Mouse (Mus musculus) kidney, embryonic 15.5 days (tissue): ENCODE measurements around the gene Coro1c. TPM values are rescaled to one million over a fixed set of nuclear protein-coding genes. Genes with fewer than 3 reads are reported as not detected.

Experiments
- ATAC-seq: fragments of 200-750 bp; cut with Nextera tagmentation; replicated peaks from 2 replicates; pipeline ENCODE4 v1.8.0; 2017; ENCODE audit warnings: moderate TSS enrichment; ENCODE audit not compliant: low FRiP score
- H3K27ac ChIP-seq: fragments of 300-500 bp; sonication (generic); 2 replicates; pipeline ENCODE4 v1.5.1; 2015; ENCODE audit warnings: mild to moderate bottlenecking, inconsistent platforms
- H3K27me3 ChIP-seq: fragments of 300-500 bp; sonication (generic); 2 replicates; pipeline ENCODE4 v1.6.1; 2015; ENCODE audit warnings: inconsistent platforms
- H3K36me3 ChIP-seq: fragments of 300-500 bp; sonication (generic); 2 replicates; pipeline ENCODE4 v1.6.1; 2015; ENCODE audit warnings: inconsistent platforms
- H3K4me1 ChIP-seq: fragments of 300-500 bp; sonication (generic); 2 replicates; pipeline ENCODE4 v1.6.1; 2015; ENCODE audit warnings: inconsistent platforms
- H3K4me2 ChIP-seq: fragments of 300-500 bp; sonication (generic); 2 replicates; pipeline ENCODE4 v1.6.1; 2015; ENCODE audit warnings: moderate library complexity, mild to moderate bottlenecking, inconsistent platforms
- H3K4me3 ChIP-seq: fragments of 300-500 bp; sonication (generic); replicated peaks from 2 replicates; pipeline ENCODE4 v1.5.1; 2015; ENCODE audit warnings: mild to moderate bottlenecking, inconsistent platforms
- H3K9ac ChIP-seq: fragments of 300-500 bp; sonication (generic); 2 replicates; pipeline ENCODE4 v1.6.1; 2015; ENCODE audit warnings: mild to moderate bottlenecking, inconsistent platforms
- H3K9me3 ChIP-seq: fragments of 300-500 bp; sonication (generic); replicated peaks from 2 replicates; pipeline ENCODE4 v1.6.1; 2016; ENCODE audit warnings: inconsistent platforms
- WGBS: fragments of 180-500 bp; shearing (Covaris S2); methylation state at CpG from one replicate; pipeline ENCODE4 v1.1.7; 2015; ENCODE audit warnings: mixed read lengths; 5-methylcytosine and 5-hydroxymethylcytosine counted together
- polyA plus RNA-seq: library from polyadenylated mRNA; unstranded; fragments of >200 nt; fragmentation: Nextera tagmentation; extraction: Ambion mirVana; gene quantifications from 2 replicates; pipeline ENCODE4 v1.2.1, GENCODE M21; 2015

Gene Coro1c
- polyA plus RNA-seq, 1 experiment from 2014 or later, result 119 TPM

GRCm38 (mm10) chr5:113890874-113891273, 17.7 kb downstream of the Coro1c start:
- no peak for ATAC-seq
- Histone ChIP-seq H3K4me3 (no peak overlapping the region), H3K9me3 (no peaks in the 10 kb centered on the region), H3K9ac (no peak overlapping the region), H3K4me1 (peaks cover 52% of the 10 kb centered on the region), H3K4me2 (peak overlapping the region; percentile 24; the same call in 1 of the 2 replicates), H3K36me3 (no peaks in the 10 kb centered on the region), H3K27ac (peak overlapping the region; percentile 81), H3K27me3 (no peaks in the 10 kb centered on the region)
- 58% methylated on average over 18 of the region's 18 CpGs for WGBS

- Histone ChIP-seq H3K27me3 (no peaks in the 10 kb centered on the region), H3K9ac (no peak overlapping the region), H3K4me1 (peaks cover 61% of the 10 kb centered on the region), H3K4me2 (no peak overlapping the region), H3K27ac (peak overlapping the region; percentile 81), H3K4me3 (no peak overlapping the region), H3K9me3 (no peaks in the 10 kb centered on the region), H3K36me3 (no peaks in the 10 kb centered on the region)
- ATAC-seq, result no peak
- WGBS, result 25% methylated on average over 4 of the region's 4 CpGs
These were observed 18.6 kb downstream of the Coro1c start for GRCm38 (mm10) chr5:113889912-113890311.

DNA sequence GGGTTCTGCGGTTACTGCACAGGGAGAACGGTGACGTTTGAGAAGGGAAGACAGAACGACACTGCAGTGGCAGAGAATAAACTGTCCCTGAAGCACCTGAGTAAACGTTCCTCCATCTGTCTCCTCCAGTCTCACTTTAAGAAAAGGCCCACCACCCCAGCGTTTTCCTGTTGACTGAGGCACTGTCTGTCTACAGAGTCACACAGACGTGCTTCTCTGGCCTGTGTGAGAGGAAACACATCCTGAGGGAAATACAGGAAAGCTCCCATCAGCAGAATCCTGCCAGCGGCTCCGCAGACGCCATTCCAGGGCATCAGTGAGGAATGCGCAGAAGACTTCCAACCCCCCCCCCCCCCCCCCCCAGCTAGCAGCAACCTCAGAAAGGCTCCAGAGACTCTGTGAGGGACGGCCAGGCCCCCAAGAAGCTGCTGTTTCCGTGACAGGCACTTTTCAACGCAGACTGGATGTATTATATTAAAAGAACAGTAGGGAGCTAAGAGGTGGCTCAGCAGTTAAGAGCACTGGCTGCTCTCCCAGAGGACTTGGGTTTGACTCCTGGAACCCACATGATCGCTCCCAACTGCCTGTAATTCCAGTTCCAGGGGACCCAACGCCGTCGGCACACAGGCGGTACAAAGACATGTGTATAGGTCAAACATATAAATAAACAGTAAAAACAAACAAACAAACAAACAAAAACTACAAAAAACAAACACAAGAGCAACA, 19.2 kb downstream of the Coro1c start:
- Histone ChIP-seq H3K27me3 (no peaks in the 10 kb centered on the region), H3K4me3 (no peak overlapping the region), H3K9ac (no peak overlapping the region), H3K27ac (peak overlapping the region; percentile 81), H3K4me1 (peaks cover 66% of the 10 kb centered on the region), H3K9me3 (no peaks in the 10 kb centered on the region), H3K36me3 (no peaks in the 10 kb centered on the region), H3K4me2 (0 out of 2 replicates have a peak overlapping the region, but pooled peaks have one; percentile 7)
- no peak for ATAC-seq
- 26% methylated on average over 19 of the region's 19 CpGs for WGBS

GRCm38 (mm10) chr5:113888186-113888795, 20.3 kb downstream of the Coro1c start:
- Histone ChIP-seq H3K27me3 (no peaks in the 10 kb centered on the region), H3K4me2 (no peak overlapping the region), H3K36me3 (no peaks in the 10 kb centered on the region), H3K9ac (no peak overlapping the region), H3K4me1 (peaks cover 73% of the 10 kb centered on the region), H3K27ac (peak overlapping the region; percentile 81), H3K9me3 (no peaks in the 10 kb centered on the region), H3K4me3 (no peak overlapping the region)
- WGBS, result 79% methylated on average over 5 of the region's 5 CpGs
- ATAC-seq, result no peak

DNA sequence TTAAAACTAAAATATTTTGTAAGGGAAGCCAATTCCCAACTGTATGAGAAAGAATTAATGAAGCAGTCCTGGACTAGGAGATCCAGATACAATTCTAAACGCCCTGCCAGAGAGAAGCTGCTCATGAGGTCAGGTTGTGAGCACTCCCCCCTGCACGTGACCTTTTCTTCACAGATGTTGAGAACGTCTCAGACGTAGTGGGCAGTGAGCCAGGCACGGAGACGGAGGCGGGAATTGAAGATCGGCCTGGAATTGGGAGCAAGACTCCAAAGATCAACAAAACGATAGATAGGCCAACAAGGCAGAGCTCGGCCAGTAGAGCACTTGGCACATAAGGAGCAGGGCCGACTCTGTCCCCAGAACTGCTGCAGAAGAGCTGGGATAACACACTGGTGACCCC, 21.4 kb downstream of the Coro1c start:
- Histone ChIP-seq H3K4me1 (peaks cover 85% of the 10 kb centered on the region), H3K4me2 (no peak overlapping the region), H3K9ac (no peak overlapping the region), H3K9me3 (no peaks in the 10 kb centered on the region), H3K4me3 (no peak overlapping the region), H3K27me3 (no peaks in the 10 kb centered on the region), H3K36me3 (no peaks in the 10 kb centered on the region; the same call in 1 of the 2 replicates), H3K27ac (0 out of 2 replicates have a peak overlapping the region, but pooled peaks have one; percentile 30)
- no peak for ATAC-seq
- WGBS, result 32% methylated on average over 11 of the region's 11 CpGs

DNA sequence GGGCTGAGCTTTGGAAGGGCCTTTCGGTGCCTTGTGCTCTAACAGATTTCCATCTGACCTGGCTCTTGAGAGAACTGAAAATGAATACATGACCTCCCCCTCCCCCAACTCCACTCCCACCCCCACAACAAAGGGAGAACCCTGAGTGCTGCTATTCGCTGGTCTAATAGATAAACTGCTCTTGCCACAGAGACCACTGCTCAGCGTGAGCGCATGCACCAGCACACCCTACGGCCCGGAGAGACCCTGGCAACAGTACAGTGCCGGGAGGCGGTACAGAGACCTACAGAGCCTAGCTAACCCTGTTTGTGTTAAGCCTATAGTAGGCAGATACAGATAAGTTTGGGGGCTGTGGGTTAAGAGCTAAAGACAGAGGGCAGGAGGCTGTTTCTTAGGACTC, 22.9 kb downstream of the Coro1c start:
- Histone ChIP-seq H3K36me3 (peaks cover 15% of the 10 kb centered on the region), H3K9ac (no peak overlapping the region), H3K27me3 (no peaks in the 10 kb centered on the region), H3K27ac (no peak overlapping the region), H3K4me3 (no peak overlapping the region), H3K4me1 (peaks cover 71% of the 10 kb centered on the region), H3K9me3 (no peaks in the 10 kb centered on the region), H3K4me2 (no peak overlapping the region)
- WGBS, result 65% methylated on average over 8 of the region's 8 CpGs
- ATAC-seq, result no peak

GRCm38 (mm10) chr5:113884750-113885149, 23.8 kb downstream of the Coro1c start:
- Histone ChIP-seq H3K4me2 (no peak overlapping the region), H3K4me3 (no peak overlapping the region), H3K9me3 (no peaks in the 10 kb centered on the region), H3K27me3 (no peaks in the 10 kb centered on the region), H3K4me1 (peaks cover 62% of the 10 kb centered on the region), H3K36me3 (peaks cover 23% of the 10 kb centered on the region), H3K27ac (no peak overlapping the region), H3K9ac (no peak overlapping the region)
- WGBS, result 54% methylated on average over 7 of the region's 7 CpGs
- no peak for ATAC-seq

- 65% methylated on average over 3 of the region's 3 CpGs for WGBS
- no peak overlapping the region for H3K4me2 ChIP-seq
- peaks cover 37% of the 10 kb centered on the region for H3K36me3 ChIP-seq
- ATAC-seq, result no peak
- peaks cover 49% of the 10 kb centered on the region for H3K4me1 ChIP-seq
- H3K9me3 ChIP-seq, result no peaks in the 10 kb centered on the region
- 0 out of 2 replicates have a peak overlapping the region, but pooled peaks have one; percentile 10 for H3K27ac ChIP-seq
- H3K4me3 ChIP-seq, result no peak overlapping the region
- no peaks in the 10 kb centered on the region for H3K27me3 ChIP-seq
- H3K9ac ChIP-seq, result no peak overlapping the region
These were observed 25.2 kb downstream of the Coro1c start for GRCm38 (mm10) chr5:113883384-113883771.

GRCm38 (mm10) chr5:113882566-113883383, 25.8 kb downstream of the Coro1c start:
- H3K9me3 ChIP-seq, result no peaks in the 10 kb centered on the region
- ATAC-seq, result no peak
- H3K9ac ChIP-seq, result 0 out of 2 replicates have a peak overlapping the region, but pooled peaks have one; percentile 5
- H3K27ac ChIP-seq, result peak overlapping the region; percentile 10; the same call in 1 of the 2 replicates
- no peak overlapping the region for H3K4me2 ChIP-seq
- no peak overlapping the region for H3K4me3 ChIP-seq
- 52% methylated on average over 15 of the region's 15 CpGs for WGBS
- H3K4me1 ChIP-seq, result peaks cover 50% of the 10 kb centered on the region
- H3K27me3 ChIP-seq, result no peaks in the 10 kb centered on the region
- H3K36me3 ChIP-seq, result peaks cover 37% of the 10 kb centered on the region

DNA sequence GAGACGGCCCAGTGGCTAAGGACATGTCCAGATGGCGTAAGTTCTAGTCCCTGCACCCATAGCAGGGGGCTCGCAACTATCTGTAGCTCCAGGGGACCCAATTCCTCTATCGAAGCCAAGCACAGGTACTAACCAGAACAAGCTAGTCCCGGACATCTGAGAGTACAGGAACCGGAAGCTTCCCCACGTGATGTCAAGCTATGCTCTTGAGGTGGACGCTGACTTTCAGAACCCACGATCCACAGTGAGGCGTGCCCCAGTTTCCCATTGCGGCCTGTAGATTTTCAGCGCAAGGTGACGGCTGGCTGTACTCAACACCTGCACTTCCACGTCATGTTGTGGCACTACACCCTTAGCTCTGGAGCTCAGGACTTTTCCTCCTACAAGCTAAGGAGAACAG, 27.4 kb downstream of the Coro1c start:
- 92% methylated on average over 14 of the region's 14 CpGs for WGBS
- H3K9ac ChIP-seq, result no peak overlapping the region
- no peaks in the 10 kb centered on the region for H3K9me3 ChIP-seq
- no peak overlapping the region for H3K27ac ChIP-seq
- H3K27me3 ChIP-seq, result no peaks in the 10 kb centered on the region
- no peak for ATAC-seq
- H3K4me2 ChIP-seq, result no peak overlapping the region
- H3K36me3 ChIP-seq, result peaks cover 46% of the 10 kb centered on the region
- no peak overlapping the region for H3K4me3 ChIP-seq
- H3K4me1 ChIP-seq, result peaks cover 43% of the 10 kb centered on the region

- H3K4me1 ChIP-seq, result peaks cover 41% of the 10 kb centered on the region
- H3K27me3 ChIP-seq, result no peaks in the 10 kb centered on the region
- no peak overlapping the region for H3K9ac ChIP-seq
- no peaks in the 10 kb centered on the region for H3K9me3 ChIP-seq
- H3K27ac ChIP-seq, result no peak overlapping the region
- WGBS, result 91% methylated on average over 17 of the region's 17 CpGs
- H3K4me3 ChIP-seq, result no peak overlapping the region
- ATAC-seq, result no peak
- peaks cover 62% of the 10 kb centered on the region for H3K36me3 ChIP-seq
- H3K4me2 ChIP-seq, result no peak overlapping the region
These were observed 29.5 kb downstream of the Coro1c start for GRCm38 (mm10) chr5:113878943-113879617.
